Mouse (Mus musculus) skeletal muscle tissue, adult 2 months (tissue): ENCODE data around the gene Vps72.

Source experiments
- DNase-seq: peaks from one replicate; pipeline ENCODE4 v3.0.0-alpha.2; 2012; ENCODE audit warnings: low read depth, low spot score

Vps72 gene

DNA sequence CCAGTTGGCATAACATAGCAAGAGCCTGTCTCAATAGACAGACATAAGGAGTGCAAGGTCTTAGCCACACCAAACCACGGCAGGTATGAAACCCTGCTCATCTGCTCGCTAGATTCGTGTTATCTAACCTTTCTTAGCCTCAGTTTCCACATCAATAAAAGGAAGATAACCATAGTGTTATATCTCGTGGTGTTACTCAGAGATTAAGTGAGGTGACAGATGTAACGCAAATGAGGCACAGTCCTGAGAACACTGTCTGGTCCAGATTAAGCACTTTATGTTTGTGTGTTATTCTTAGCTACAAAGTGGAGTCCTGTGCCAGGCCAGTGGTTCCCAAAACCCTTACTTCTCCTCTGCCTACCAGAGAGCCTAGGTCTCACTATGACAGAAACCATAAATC, 54.0 kb downstream of the Vps72 start:
- no peak for DNase-seq

DNA sequence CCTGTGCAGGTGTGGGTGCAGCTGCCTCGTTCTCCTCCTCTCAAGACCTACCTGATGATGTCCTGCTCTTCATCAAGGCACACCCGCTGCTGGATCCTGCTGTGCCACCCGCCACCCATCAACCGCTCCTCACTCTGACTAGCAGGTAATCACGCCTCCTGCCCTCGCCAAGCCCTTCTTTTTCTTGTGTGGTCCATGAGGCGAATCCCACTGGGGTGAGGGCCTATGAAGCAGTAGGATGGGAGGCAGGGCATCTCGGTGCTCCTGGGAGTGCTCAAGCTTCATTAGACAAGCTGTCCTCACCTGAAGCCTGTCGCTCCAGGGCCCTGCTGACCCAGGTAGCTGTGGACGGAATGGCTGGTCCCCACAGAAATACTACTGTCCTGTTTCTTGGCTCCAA, 59.2 kb downstream of the Vps72 start:
- DNase-seq: no peak

DNA sequence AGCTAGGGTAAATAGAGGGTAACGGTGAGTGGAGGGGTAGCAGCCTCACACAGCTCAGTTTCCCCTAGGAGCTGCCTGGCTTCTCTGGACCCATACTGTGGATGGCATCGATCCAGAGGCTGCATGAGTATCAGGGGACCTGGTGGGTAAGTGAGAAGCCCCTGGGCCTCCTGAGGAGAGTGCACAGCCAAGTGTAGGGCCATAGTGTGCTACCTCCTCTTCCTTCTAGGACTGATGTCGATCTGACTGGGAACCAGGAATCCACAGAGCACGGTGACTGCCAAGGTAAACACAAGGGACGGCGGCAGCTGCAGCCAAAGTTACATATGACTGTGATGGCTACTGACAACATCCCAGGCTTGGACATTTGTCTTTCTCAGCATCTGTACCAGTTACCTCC, 60.3 kb downstream of the Vps72 start:
- DNase-seq: no peak
